Mouse (Mus musculus) cerebellum, adult 8-10 months (tissue): ENCODE results near the gene Sirt2.

Source experiments
- DNase-seq: peaks from one replicate; pipeline ENCODE4 v3.0.0; 2022

Sirt2 gene

DNA sequence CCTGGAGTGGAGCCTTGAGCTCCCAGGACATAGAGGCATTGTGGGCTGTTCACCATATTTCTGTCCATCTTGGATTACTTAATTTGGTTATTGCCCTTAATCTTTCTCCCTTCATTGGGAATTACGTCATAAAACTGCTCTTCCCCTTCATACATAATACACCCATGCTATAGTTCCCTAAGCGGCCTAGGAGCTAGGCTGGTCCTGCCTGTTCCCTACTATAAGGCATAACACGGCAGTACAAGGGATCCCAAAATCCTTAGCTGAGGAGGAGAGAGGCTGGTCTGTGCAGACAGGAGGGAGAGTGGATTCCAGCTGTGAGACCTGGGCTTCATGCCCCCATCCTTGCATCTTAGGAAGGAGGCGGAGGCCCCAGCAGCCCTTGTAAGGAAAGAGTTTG lies 51.4 kb downstream of the Sirt2 start:
- no peak for DNase-seq

DNA sequence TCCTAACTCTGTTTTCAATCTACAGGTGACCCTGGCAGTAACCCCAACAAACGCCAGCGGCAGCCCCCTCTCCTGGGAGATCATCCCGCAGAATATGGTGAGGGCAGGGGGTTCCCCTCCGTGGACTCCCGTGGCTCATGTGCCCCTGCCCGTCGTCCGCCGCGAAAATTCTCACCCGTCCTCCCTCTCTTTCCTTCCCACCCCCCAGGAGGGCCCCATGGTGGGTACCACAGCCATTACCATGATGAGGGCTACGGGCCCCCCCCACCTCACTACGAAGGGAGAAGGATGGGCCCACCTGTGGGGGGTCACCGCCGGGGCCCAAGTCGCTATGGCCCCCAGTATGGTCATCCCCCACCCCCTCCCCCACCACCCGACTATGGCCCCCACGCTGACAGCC lies 51.9 kb downstream of the Sirt2 start:
- DNase-seq = no peak

DNA sequence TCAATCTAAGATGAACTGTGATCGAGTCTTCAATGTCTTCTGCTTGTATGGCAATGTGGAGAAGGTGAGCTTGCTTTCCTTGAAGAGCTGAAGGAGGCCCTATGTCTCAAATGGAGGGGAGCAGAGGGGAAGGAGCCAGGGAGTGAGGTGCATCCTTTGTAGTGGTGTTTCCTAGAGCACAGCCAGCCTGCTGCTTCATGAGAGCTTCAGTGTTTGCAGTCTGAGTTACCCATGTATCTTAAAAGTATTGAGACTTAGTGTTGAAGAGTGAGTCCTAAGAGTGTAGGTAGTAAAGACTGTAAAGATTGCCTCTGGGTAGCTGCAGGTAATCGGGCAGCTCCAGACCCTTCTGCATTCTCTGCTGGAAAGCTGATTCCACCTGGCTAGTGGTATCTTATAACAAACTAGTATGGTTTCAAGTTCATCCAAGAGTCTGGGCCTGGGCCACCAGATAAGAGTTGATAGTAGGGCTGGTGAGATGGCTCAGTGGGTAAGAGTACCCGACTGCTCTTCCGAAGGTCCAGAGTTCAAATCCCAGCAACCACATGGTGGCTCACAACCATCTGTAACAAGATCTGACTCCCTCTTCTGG lies 52.4 kb downstream of the Sirt2 start:
- no peak for DNase-seq

DNA sequence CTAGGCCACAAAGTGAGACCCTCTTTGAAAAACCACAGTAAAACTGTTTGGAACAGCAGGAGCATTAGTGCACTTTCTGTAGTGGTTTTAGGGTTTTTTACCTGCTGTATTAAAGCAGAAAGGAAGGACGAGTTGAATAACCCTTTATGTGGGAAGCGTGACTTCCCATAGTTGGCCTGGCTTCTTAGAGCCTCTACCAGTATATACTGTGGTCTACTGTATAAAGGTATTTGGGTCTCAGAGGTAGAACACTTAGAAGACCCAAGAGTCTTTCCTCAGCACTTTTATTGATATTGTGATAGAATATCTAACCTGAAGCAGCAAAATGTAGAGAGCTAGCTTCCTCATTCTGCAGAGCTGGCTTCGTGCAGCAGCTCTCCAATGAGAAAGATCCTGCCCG lies 53.0 kb downstream of the Sirt2 start:
- DNase-seq = no peak

DNA sequence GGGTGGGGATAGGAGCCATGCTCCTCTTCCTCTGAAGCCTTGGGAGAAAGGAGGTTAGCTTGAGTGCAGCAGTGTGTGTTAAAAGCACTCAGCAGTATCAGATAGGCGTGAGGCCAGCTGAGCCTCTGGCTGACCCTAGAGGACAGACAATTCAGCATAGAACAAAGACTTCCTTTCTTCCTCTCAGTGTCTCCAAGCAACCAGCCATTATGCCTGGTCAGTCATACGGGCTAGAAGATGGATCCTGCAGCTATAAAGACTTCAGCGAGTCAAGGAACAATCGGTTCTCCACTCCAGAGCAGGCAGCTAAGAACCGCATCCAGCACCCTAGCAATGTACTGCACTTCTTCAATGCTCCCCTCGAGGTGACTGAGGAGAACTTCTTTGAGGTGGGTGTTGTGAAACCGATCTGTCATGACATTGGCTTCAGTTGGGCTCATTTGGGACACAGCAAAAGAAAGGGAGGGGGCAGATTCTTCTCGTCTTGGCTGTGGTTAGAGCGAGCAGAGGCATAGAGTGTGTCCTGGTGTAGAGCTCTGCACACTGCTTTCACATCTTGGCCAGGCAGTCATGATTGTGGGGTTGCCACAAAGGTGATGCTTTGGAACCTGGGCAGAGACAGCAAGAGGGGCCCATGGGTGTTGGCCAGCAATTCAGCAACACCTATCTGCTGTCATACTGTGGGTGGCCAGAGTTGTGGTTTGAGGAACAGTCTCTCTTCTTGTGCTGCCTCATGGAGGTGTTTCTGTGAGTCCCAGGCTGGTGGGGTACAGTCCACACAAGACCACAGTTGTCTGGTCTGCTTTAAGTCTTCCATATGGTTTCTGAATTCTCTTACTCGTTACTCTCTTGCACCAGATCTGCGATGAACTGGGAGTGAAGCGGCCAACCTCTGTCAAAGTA lies 54.1 kb downstream of the Sirt2 start:
- DNase-seq = no peak

DNA sequence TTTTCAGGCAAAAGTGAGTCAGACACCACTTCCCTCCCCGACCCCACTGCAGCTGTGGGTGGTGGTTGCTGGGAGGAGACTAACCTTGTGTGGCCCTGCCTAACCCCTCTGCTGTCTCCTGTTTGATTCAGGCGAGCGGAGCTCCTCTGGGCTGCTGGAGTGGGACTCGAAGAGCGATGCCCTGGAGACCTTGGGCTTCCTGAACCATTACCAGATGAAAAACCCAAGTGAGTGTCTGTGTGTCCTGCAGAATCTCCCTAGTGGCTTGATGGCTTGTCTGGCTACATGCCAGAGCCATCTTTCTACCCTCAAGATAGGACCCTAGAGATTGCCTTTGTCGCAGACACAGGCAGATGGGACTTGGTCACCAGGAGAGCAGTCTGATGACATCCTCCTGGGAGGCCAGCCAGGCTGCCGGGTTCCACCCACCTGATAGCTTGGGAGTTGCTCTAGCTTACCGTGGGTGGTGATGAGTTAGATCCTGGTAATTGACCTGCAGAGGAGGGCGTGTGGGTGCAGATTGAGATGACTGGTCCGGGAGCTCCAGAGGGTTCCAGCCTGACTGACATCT lies 54.8 kb downstream of the Sirt2 start:
- peak; percentile 65 for DNase-seq

DNA sequence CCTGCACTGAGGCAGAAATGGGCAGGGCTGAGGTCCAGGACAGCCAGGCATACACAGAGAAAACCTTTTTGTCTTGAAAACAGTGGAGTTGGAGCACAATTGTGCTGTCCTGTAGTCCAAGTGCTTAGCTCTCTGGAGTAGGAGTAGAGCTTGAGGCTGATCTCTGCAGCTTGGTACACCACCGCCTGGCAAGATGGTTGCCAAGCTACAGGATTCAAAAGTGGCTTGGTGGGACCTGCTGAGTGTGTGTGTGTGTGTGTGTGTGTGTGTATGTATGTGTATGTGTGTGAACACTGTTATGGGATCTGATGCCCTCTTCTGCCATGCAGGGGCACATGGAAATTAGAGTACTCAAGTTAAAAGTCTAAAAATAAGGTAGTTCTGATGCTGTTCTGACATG lies 56.0 kb downstream of the Sirt2 start:
- no peak for DNase-seq

DNA sequence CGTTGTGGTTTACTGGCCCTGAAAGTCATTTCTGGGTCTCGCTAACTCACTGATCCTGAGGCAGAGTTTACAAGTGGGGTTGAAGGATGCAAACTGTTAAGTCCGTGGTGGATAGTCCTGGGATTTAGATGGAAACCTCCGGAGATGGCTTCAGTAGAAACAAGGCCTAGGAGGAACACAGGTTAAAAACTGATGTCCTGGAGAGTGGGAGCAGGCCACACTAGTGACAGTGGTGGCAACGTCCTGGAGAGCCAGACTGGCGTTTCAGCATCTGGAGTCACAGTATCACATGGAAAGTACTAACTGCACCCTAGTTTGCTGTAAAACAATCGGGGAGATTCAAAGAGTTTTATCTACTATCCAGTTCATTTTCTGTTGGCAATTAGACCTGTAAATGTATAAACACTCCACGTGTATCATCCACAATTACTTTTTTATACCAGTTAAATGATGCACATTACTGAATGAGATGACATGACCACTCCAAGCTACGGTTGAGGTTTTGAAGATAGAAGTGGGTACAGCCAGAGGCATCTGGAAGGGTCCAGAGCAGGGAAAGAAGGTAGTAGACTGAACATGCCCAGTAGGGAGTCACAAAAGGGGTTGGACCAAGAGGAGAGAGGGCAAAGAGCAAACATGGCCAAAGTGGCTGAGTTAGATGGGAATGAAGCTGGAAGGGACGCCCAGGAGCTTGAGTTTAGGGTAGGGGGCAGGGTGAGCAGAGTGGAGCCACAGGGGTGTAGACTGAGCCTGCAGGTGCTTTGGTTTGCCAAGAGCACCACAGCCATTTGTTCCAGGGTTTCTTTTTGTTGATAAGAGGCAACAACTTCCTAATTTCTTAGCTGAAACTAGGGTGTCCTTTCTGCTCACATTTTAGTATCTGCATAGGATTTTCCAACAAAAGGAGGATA lies 56.7 kb downstream of the Sirt2 start:
- no peak for DNase-seq

DNA sequence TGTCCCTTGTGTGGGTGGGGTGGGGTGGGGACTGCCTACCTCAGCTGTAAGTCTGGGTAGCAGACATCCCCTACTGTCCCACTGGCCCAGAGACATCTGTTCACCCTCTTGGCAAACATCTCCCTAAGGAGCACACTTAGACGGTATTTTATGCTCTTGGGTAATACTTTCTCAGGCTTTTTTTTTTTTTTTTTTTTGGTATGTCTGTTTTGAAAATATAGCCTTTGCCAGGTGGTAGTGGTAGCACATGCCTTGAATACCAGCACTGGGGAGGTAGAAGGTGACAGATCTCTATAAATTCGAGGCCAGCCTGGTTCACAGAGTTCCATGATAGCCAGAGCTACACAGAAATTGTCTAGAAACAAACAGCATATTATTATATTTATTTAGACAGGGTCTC lies 57.4 kb downstream of the Sirt2 start:
- no peak for DNase-seq

DNA sequence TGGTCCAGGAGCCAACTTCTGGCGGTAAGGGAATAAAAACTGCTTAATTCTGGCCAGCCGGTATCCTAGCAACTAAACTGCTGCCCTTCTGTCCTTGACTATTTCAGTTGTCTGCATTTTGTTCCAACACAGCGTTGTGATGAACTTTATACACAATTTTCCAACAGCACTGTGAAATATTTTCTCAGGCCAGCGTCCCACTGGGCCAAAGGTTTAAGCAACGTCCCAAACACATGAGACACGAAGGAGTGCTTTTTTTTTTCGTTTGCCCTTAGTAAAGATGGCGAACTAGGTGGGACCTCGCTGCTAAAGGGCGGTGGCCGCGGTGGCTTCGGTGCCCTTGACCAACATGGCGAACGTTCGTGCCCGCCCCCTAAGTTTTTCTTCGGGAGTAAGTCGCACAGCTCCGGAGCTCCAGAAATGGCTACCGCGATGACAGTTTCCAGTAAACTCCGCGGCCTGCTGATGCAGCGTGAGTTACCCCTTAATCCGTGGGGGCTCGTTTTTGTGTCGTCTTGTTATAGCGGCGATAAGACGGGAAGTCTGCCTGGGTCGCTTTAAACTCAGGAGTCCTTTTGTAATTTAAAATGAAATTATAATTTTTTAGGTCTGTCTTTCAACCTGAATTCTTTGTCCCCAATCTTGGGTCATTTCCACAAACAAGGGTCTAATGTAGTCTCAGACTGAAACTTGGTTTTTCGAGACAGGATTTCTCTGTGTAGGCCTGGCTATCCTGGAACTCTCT lies 58.6 kb downstream of the Sirt2 start, which contains the start of gene Ech1:
Gene Ech1, plus strand, starts transcription at position 277 of the 745 bp plus-strand sequence.
- peak; percentile 86 for DNase-seq

DNA sequence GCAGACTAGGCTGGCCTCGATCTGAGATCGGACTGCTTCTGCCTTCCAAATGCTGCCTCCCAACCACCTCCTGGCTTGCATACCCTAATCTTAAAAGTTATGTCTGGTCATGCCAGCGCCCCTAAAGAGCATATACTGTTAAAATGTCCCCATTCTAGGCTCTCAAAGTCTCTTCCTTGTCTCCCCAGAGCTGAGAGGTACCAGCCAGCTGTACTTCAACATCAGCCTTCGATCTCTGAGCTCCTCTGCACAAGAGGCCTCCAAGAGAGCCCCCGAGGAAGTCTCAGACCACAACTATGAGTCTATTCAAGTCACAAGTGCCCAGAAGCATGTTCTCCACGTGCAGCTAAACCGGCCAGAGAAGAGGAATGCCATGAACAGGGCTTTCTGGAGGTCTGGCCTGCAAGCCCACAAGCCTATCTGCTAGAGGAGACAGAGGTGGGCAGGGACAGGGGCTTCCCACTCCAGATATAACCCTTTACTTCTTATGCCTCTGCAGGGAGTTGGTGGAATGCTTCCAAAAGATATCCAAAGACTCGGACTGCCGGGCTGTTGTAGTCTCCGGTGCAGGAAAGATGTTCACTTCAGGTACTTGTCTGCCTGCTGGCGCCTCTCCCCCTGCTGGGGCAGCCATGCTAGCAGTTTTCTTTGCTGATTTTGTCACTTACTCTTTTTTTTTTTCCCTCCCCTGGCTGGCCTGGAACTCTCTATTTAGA lies 59.3 kb downstream of the Sirt2 start:
- no peak for DNase-seq

DNA sequence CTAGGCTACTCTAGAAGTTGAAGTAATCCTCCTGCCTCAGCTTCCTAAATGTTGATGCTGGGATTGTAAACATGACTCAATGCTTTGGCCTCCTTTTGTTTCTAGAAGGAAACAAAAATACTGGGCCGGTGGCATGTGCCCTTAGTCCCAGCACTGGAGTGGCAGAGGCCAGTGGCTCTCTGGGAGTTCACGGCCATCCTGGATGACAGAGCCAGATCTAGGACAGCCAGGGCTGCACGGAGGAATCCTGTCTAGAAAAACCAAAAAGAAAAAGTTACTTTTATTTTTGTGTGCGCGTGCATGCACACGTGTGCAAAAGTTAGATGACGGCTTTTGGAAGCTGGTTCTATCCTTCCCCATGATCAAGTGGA lies 59.9 kb downstream of the Sirt2 start:
- DNase-seq = no peak

DNA sequence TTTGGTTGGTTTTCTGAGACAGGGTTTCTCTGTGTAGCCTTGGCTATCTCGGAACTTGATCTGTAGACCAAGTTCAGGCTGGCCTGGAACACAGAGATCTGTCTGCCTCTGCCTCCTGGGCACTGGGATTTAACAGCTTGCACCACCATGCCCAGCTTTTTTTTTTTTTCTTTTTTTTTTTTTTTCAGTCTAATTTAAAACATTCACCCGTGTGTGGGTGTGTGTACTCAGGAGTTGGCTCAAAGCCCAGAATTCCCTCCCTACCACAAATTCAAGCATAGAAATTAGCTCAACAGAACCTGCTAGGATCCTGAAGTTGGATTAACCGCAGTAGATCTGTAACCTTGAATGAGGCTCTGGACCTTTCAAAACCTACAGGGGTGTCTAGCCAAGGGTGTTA lies 60.8 kb downstream of the Sirt2 start:
- no peak for DNase-seq

DNA sequence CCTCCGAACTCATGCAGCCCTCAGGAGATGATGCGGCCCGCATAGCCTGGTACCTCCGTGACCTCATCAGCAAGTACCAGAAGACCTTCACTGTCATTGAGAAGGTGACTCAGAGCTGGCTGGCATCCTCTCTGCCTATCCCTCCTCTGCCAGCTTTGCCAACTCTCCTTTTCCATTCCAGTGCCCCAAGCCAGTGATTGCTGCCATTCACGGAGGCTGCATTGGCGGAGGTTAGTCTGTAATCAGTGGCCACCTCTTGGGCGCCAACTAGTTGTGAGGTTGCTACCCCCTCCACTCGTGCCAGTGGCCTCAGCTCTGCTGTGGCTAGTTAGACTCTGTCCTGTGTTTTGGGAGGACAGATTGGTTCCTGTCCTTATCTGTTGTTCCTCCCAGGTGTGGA lies 63.3 kb downstream of the Sirt2 start:
- DNase-seq = no peak

DNA sequence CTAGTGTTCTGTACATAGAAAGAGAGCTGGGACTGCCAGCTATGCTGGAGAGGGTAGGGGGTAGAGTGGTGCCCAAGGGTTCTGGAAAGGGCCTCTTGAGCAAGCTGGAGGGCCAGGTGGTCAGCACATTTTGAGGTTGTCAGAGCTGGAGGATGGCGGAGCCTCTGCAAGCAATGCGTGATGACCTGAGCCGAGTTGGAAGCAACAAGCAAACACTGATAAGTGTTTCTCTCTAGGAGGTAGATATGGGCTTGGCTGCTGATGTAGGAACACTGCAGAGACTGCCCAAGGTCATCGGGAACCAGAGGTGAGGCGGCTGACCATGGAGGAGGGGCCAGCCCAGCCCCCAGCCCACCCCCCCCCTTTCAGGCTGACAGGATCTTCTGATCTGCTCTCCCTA lies 64.4 kb downstream of the Sirt2 start:
- no peak for DNase-seq

DNA sequence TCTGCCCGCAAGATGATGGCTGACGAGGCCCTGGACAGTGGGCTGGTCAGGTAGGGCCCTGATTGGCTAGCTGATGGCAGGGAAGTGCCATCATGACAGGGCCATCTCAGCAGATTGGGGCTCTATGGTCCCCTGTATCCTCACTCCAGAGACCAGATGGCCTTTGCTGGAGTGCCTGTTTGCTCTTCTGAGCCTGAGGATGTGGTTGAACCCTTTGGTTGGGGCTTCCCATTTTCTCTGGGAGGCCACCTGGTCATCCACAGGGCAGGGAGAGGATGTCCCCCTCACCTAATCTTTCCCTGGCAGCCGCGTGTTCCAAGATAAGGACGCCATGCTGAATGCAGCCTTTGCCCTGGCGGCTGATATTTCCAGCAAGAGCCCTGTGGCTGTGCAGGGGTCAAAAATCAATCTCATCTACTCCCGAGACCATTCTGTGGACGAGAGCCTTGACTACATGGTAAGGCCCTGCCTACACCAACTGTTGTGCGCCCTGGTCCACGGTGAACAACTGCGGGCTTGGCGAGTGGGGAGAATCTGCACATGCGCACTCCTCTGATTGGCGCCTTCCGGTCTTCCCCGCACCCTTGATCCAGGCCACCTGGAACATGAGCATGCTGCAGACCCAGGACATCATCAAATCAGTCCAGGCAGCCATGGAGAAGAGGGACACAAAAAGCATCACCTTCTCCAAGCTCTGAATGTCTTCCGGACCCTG lies 65.0 kb downstream of the Sirt2 start:
- no peak for DNase-seq

DNA sequence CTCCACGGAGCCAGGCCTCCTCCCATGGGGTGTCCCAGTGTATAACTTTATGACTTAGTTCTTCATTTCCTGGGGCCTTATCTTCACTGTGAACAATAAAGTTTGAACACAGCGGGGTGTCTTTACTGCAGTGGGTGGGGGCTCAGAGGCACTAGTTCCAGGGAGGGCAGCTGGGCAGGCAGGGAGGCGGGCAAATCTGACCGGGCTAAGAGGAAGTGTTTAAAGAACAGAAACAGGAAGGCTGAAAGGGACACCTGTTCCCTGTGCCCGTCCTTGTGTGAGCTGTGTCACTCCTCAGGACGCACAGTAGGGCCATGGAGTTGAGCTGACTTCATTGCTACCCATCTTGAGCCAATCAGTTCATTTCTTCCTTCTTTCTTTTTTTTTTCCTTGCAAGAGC lies 65.6 kb downstream of the Sirt2 start:
- no peak for DNase-seq

DNA sequence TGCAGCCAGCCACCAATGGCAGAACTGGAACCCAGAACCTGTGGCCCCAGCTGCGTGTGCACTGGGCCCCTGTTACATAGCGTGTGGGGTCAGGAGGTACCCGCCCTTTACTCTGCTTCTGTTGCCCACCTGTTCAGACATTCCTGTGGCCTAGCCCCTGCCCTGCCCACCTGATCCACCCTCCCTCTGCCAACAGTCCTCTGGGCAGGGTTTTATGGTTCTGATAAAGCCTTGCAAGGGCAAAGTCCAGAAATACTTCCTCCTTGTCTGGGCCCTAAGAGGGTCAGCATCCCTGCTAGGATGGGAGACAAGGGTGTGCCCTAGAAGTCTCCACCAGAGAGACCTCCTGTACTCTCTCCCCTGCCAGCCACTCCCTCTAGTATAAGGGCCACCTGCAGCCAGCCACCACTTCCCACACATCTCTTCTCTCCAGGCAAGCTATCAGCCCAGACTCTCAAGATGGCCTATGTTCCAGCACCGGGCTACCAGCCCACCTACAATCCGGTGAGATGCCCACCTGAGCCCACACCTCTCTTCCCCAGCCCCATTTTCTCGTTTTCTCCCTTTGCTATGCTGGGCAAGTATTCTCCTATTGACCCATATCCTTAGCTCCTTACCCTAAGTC lies 67.3 kb downstream of the Sirt2 start, which contains the start of gene Lgals4:
Gene Lgals4, plus strand, starts transcription at position 132 of the 625 bp plus-strand sequence.
- no peak for DNase-seq

DNA sequence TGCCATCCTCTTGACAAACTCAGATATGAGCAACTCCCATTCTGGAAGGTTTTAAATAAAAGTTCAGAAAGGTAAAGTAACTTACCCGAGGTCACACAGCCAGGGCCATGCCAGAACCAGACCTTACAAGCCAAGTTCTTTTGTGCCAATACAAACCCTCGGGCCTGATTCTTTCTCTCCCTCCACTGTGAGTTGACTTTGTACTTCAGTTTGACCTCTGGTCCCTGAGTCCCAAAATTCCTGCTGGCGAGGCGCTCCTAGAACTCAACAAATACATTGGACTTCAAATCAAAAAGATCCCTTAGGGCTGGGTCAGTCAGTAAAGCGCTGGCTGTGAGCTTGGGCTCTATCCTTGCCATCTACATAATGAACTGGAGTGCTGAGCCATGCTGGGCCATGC lies 70.4 kb downstream of the Sirt2 start:
- DNase-seq = no peak
